Mouse (Mus musculus): ENCODE data around the gene Hhip. TPM values are rescaled to one million over a fixed set of nuclear protein-coding genes. Genes with fewer than 3 reads are reported as not detected.

The Hhip gene
- polyA plus RNA-seq, 1 experiment, result 0.48 TPM

GRCm38 (mm10) chr8:79950376-79950775 is 107.4 kb downstream of the Hhip start:
- no peak for TF ChIP-seq POLR2A (IDR thresholded peaks at IDR 0.05; ENCODE audit: low read depth, low read length)
- no peak for TF ChIP-seq CTCF (conservative IDR thresholded peaks at IDR 0.05; ENCODE audit: insufficient read depth, insufficient read length, low read depth, low read length)
- Histone ChIP-seq H3K4me1 (ENCODE audit: control insufficient read depth, insufficient read depth, low read length) (no peaks in the 10 kb centered on the region), H3K27ac (ENCODE audit: insufficient read depth, low read depth, low read length) (no peak overlapping the region), H3K4me3 (ENCODE audit: insufficient read depth, low read depth, low read length) (no peak overlapping the region), H3K27me3 (replicated peaks; ENCODE audit: control insufficient read depth, insufficient read depth, low read length) (no peaks in the 10 kb centered on the region), H3K36me3 (ENCODE audit: control insufficient read depth, insufficient read depth, low read length) (no peaks in the 10 kb centered on the region)
- WGBS, result 84% methylated on average over 3 of the region's 3 CpGs
- DNase-seq, result no peak

- 58% methylated on average over 9 of the region's 9 CpGs for WGBS
- H3K27ac ChIP-seq (ENCODE audit: insufficient read depth, low read depth, low read length), result no peak overlapping the region
Observed at GRCm38 (mm10) chr8:79945501-79946076, 112.2 kb downstream of the Hhip start.

GRCm38 (mm10) chr8:79941070-79941469 is 116.7 kb downstream of the Hhip start:
- Histone ChIP-seq H3K36me3 (ENCODE audit: control insufficient read depth, insufficient read depth, low read length) (no peaks in the 10 kb centered on the region), H3K4me1 (ENCODE audit: control insufficient read depth, insufficient read depth, low read length) (no peaks in the 10 kb centered on the region), H3K27ac (ENCODE audit: insufficient read depth, low read depth, low read length) (no peak overlapping the region), H3K27me3 (replicated peaks; ENCODE audit: control insufficient read depth, insufficient read depth, low read length) (no peaks in the 10 kb centered on the region), H3K4me3 (ENCODE audit: insufficient read depth, low read depth, low read length) (no peak overlapping the region)
- no peak for DNase-seq
- 86% methylated on average over 5 of the region's 5 CpGs for WGBS
- TF ChIP-seq POLR2A (IDR thresholded peaks at IDR 0.05; ENCODE audit: low read depth, low read length) (no peak), CTCF (conservative IDR thresholded peaks at IDR 0.05; ENCODE audit: insufficient read depth, insufficient read length, low read depth, low read length) (no peak)

More at GRCm38 (mm10) chr8:79945501-79946076, 112.2 kb downstream of the Hhip start:
- no peaks in the 10 kb centered on the region for H3K4me1 ChIP-seq (ENCODE audit: control insufficient read depth, insufficient read depth, low read length)
- H3K27me3 ChIP-seq (replicated peaks; ENCODE audit: control insufficient read depth, insufficient read depth, low read length), result no peaks in the 10 kb centered on the region
- no peak for TF ChIP-seq CTCF (conservative IDR thresholded peaks at IDR 0.05; ENCODE audit: insufficient read depth, insufficient read length, low read depth, low read length)
- TF ChIP-seq POLR2A (IDR thresholded peaks at IDR 0.05; ENCODE audit: low read depth, low read length), result no peak
- H3K4me3 ChIP-seq (ENCODE audit: insufficient read depth, low read depth, low read length), result no peak overlapping the region
- no peaks in the 10 kb centered on the region for H3K36me3 ChIP-seq (ENCODE audit: control insufficient read depth, insufficient read depth, low read length)
- no peak for DNase-seq

GRCm38 (mm10) chr8:79936856-79937445 is 120.9 kb downstream of the Hhip start:
- 61% methylated on average over 9 of the region's 9 CpGs for WGBS
- Histone ChIP-seq H3K27ac (ENCODE audit: insufficient read depth, low read depth, low read length) (no peak overlapping the region), H3K36me3 (ENCODE audit: control insufficient read depth, insufficient read depth, low read length) (no peaks in the 10 kb centered on the region), H3K4me3 (ENCODE audit: insufficient read depth, low read depth, low read length) (no peak overlapping the region), H3K27me3 (replicated peaks; ENCODE audit: control insufficient read depth, insufficient read depth, low read length) (no peaks in the 10 kb centered on the region), H3K4me1 (ENCODE audit: control insufficient read depth, insufficient read depth, low read length) (no peaks in the 10 kb centered on the region)
- no peak for DNase-seq
- TF ChIP-seq CTCF (conservative IDR thresholded peaks at IDR 0.05; ENCODE audit: insufficient read depth, insufficient read length, low read depth, low read length) (no peak), POLR2A (IDR thresholded peaks at IDR 0.05; ENCODE audit: low read depth, low read length) (no peak)

- Histone ChIP-seq H3K36me3 (ENCODE audit: control insufficient read depth, insufficient read depth, low read length) (no peaks in the 10 kb centered on the region), H3K27ac (ENCODE audit: insufficient read depth, low read depth, low read length) (no peak overlapping the region), H3K4me3 (ENCODE audit: insufficient read depth, low read depth, low read length) (no peak overlapping the region), H3K4me1 (ENCODE audit: control insufficient read depth, insufficient read depth, low read length) (no peaks in the 10 kb centered on the region), H3K27me3 (replicated peaks; ENCODE audit: control insufficient read depth, insufficient read depth, low read length) (no peaks in the 10 kb centered on the region)
- DNase-seq, result no peak
- 13% methylated on average over 7 of the region's 7 CpGs for WGBS
- TF ChIP-seq CTCF (conservative IDR thresholded peaks at IDR 0.05; ENCODE audit: insufficient read depth, insufficient read length, low read depth, low read length), result no peak
- no peak for TF ChIP-seq POLR2A (IDR thresholded peaks at IDR 0.05; ENCODE audit: low read depth, low read length)
Observed at GRCm38 (mm10) chr8:79935793-79936192, 122.0 kb downstream of the Hhip start.

GRCm38 (mm10) chr8:79929202-79929601 is 128.6 kb downstream of the Hhip start:
- H3K27me3 ChIP-seq (replicated peaks; ENCODE audit: control insufficient read depth, insufficient read depth, low read length), result no peaks in the 10 kb centered on the region
- H3K4me3 ChIP-seq (ENCODE audit: insufficient read depth, low read depth, low read length), result no peak overlapping the region
- H3K4me1 ChIP-seq (ENCODE audit: control insufficient read depth, insufficient read depth, low read length), result no peaks in the 10 kb centered on the region; the same call in 1 of the 2 replicates
- no peak for TF ChIP-seq CTCF (conservative IDR thresholded peaks at IDR 0.05; ENCODE audit: insufficient read depth, insufficient read length, low read depth, low read length)
- DNase-seq, result no peak
- no peaks in the 10 kb centered on the region for H3K36me3 ChIP-seq (ENCODE audit: control insufficient read depth, insufficient read depth, low read length)
- H3K27ac ChIP-seq (ENCODE audit: insufficient read depth, low read depth, low read length), result no peak overlapping the region
- 9% methylated on average over 4 of the region's 4 CpGs for WGBS

- TF ChIP-seq POLR2A (IDR thresholded peaks at IDR 0.05; ENCODE audit: low read depth, low read length), result no peak
- TF ChIP-seq CTCF (conservative IDR thresholded peaks at IDR 0.05; ENCODE audit: insufficient read depth, insufficient read length, low read depth, low read length), result no peak
- DNase-seq, result no peak
- Histone ChIP-seq H3K4me3 (ENCODE audit: insufficient read depth, low read depth, low read length) (no peak overlapping the region), H3K36me3 (ENCODE audit: control insufficient read depth, insufficient read depth, low read length) (no peaks in the 10 kb centered on the region), H3K4me1 (ENCODE audit: control insufficient read depth, insufficient read depth, low read length) (no peaks in the 10 kb centered on the region), H3K27me3 (replicated peaks; ENCODE audit: control insufficient read depth, insufficient read depth, low read length) (no peaks in the 10 kb centered on the region), H3K27ac (ENCODE audit: insufficient read depth, low read depth, low read length) (no peak overlapping the region)
- 79% methylated on average over 7 of the region's 7 CpGs for WGBS
Observed at GRCm38 (mm10) chr8:79917211-79917610, 140.6 kb downstream of the Hhip start.

All from kidney, adult 2 months (tissue).